Mouse (Mus musculus): ENCODE measurements around the gene Ptms.
"Not testable (repeated sequence)": the region's sequence is repeated elsewhere in the genome, so short reads cannot be mapped to it uniquely, and the experiment has no call there.

Ptms gene

DNA sequence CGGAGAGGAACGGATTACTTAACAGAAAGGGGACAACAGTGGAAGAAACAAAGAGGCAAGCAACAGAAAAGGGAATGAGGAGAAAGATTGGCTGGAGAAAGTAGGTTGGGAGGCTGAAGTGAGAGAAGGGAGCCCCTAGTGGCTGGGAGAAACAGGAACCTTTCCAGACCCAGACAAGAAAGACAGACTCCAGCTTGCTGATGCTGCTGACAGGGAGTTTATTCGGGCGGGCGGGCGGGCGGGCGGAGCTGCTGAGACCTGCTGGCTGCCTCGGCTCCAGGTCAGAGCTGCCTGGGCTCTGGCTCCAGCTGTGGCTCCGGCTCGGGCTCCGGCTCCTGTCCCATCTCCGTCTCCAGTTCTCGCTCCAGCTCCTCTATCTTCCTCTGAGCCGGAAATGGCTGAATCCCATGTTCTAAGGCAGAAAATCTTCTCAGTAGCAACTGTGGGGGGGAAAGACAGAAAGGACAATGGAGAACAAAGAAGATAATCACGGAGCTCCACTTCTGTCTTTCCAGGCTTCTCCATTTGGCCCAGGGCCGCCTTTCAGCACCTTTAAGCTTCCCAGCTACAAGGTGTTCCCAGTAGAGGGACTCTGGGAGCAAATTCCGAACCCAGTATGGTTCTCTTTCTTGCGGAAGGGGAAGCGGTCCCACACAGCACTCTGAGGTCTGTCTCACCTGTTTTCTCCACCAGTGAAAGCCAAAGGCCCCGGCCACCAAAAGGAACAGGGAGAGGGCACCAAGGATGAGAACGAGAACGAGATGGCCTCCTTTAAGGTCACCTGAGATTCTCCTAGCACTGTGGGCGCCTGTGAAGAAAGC, 15.5 kb downstream of the Ptms start:
- peak; percentile 48 to 61 for DNase-seq (ENCODE audit: low spot score in 2 of 2)

- DNase-seq (ENCODE audit: low spot score in 2 of 2), result peak; percentile 90 to 93
Measured at GRCm38 (mm10) chr6:124903580-124904151, 16.2 kb downstream of the Ptms start.

- DNase-seq (ENCODE audit: low spot score in 2 of 2), result no peak
Measured at GRCm38 (mm10) chr6:124901851-124902250, 18.1 kb downstream of the Ptms start.

DNA sequence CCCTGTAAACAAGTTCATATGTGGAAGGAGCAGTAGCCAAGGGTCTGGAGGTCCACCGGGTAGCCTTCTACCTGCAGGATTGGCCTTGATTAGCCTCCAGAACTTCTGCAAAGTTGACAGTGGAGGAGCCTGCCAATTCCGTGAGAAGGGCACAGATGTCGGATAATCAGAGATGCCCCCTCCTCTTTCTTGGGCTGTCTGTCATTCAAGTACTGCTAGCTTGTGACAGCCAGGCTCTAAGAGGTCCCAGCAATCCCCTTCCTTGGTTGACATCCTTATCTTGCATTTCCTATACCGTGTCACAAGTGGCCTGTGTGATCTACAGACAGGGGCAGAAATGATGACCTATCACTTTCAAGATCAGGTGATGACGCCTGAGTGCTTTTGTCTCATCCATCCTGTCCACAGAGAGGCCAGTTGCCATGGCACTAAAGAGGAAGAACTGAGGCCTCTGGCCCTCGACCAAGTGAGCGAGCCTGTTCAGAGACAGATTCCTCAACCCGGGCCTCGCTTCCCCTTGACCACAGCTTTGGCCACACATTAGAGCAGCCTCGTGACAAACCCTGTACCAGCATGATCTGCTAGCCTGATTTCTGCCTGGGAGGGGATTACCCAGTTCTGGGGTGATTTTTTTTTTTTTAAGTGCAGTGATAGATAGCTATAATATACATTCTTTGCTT, 19.0 kb downstream of the Ptms start:
- peak; percentile 49 to 61 for DNase-seq (ENCODE audit: low spot score in 2 of 2)

GRCm38 (mm10) chr6:124900056-124900800, 19.7 kb downstream of the Ptms start:
- DNase-seq (ENCODE audit: low spot score in 2 of 2), result peak; percentile 44 to 49

- DNase-seq (ENCODE audit: low spot score in 2 of 2), result peak; percentile 68 to 74
Measured at GRCm38 (mm10) chr6:124898359-124898758, 21.5 kb downstream of the Ptms start.

- not testable (repeated sequence) for DNase-seq (ENCODE audit: low spot score in 2 of 2)
Measured at GRCm38 (mm10) chr6:124894113-124894512, 25.8 kb downstream of the Ptms start.

- DNase-seq (ENCODE audit: low spot score in 2 of 2), result no peak
Measured at GRCm38 (mm10) chr6:124890997-124891396, 28.9 kb downstream of the Ptms start.

GRCm38 (mm10) chr6:124888555-124889125, 31.3 kb downstream of the Ptms start:
- no peak for DNase-seq (ENCODE audit: low spot score in 2 of 2)

GRCm38 (mm10) chr6:124887986-124888385, 31.9 kb downstream of the Ptms start, which contains the start of gene Cd4:
Cd4 (minus strand) TSS chr6:124888221.
- DNase-seq (ENCODE audit: low spot score in 2 of 2), result no peak

DNA sequence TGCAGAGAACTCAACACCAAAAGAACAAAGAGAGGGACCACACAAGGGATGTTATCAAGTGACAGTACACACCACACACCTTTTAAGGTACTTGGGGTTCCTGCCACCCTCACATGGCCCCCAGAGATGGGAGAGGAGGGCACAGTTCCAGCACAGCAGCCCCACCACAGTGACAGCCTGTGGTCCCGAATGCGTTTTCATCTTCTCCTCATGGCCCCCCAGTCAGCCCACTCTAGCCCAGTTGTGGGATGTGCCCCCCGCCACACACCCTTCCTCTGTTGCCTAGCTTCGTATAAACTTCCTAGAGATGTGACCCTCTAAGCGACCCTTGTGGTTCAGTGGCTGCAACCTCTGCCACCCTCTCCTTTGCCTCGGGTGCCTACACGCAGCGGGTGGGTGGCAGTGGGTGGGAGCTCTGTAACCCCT, 33.9 kb downstream of the Ptms start:
- DNase-seq (ENCODE audit: low spot score in 2 of 2), result no peak

DNA sequence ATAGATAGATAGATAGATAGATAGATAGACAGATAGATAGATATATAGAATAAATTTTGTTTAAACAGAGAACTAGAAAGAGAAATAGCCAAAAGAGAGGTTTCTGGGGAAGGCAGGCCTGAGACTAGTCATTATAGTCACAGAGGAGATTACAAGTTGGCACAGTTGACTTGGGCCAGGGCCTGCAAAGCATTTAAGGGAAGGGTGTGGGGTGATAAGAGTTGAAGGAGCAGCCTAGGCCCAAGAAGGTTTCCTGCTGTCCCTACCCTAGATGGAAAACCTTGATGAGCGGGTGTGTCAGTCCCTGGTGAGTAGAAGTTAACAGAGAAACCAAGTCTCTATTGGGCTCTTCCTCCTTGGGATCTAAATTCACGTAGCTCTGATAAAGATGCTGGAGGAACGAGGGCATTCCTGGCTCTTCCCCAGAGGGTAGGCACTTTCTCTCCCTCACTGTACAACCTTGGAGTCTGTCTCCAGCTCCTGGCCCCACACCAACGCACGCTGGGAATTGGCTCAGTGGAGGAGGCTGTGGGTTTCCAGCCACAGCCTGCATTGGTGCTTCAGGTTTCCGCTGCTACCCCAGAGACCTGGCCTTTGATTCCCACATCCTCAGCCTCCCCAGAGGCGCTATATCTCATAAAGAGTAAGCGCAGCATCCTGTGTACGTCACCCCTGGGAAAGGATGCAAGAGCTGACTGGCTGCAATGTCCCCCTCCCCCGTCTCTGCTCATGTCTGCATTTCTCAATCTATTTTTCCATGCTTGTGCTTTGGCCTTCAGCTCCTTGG, 35.0 kb downstream of the Ptms start:
- DNase-seq (ENCODE audit: low spot score in 2 of 2), result no peak

DNA sequence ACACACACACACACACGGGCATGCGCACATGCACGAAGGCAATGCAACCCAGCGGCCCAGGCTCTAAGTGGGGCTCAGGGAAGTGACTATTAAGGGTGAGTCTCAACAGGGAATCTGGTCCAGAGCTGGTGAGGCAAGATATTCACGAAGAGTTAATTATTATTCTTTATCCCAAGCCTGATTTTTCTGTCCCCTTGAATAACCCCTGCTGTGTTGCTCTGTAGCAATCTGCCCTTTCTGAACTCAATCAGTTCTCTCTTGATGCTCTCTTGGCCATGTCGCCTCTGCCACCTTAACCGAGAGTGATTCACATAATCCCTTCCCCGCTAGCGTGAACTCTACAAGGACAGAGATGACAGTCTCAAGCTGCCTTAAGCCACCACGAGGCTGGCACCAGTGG, 36.6 kb downstream of the Ptms start:
- DNase-seq (ENCODE audit: low spot score in 2 of 2), result no peak

DNA sequence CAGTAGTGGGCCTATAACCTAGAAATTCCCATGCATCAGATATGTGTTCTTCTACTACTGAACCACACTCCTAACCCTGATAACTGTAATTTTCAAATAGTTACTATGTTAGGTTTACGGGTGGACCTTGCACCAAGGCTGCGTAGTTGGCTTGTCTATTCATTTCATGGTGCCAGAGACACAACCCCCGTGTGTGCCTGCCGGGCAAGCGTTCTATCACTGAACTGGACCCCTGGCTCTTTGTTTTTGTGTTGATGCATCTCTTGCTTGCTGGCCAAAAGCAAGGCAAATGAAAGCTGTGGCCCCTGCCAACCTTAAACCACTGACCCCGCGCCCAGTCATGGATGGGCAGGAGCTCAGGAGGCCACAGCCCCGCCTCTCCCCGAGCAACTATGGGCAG, 38.1 kb downstream of the Ptms start:
- DNase-seq (ENCODE audit: low spot score in 2 of 2), result no peak

GRCm38 (mm10) chr6:124879390-124879789, 40.5 kb downstream of the Ptms start:
- DNase-seq (ENCODE audit: low spot score in 2 of 2), result no peak

GRCm38 (mm10) chr6:124874348-124874747, 45.6 kb downstream of the Ptms start:
- DNase-seq (ENCODE audit: low spot score in 2 of 2), result no peak

GRCm38 (mm10) chr6:124866560-124866959, 53.3 kb downstream of the Ptms start:
- DNase-seq (ENCODE audit: low spot score in 2 of 2), result no peak

- DNase-seq (ENCODE audit: low spot score in 2 of 2), result no peak
Measured at GRCm38 (mm10) chr6:124865766-124866362, 54.0 kb downstream of the Ptms start.

All from spleen, postnatal 36 days (tissue).